Mouse (Mus musculus): ENCODE results near the gene Npm3.
A peak's percentile ranks its signal among the peaks of the same experiment; 100 is the strongest.

Gene Npm3

DNA sequence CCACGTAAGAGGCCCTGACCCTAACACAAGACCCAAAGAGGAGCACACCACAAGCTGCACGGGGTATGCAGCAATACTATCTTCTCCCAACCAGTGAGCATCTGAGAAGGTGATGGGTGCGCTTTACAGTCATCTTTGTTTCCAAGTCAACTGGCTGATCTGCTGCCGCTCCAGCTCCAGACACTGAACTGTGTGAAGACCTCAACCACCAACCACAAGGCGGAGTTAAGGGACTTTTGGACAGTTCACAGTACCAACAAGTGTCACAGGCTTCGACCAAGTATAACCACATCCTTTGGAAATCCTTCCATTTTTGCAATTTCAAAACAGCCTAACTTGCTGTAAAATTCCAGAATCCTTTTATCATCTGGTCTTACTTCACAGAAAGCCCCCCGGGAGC, 2.5 kb upstream of the Npm3 start:
- DNase-seq, result no peak

DNA sequence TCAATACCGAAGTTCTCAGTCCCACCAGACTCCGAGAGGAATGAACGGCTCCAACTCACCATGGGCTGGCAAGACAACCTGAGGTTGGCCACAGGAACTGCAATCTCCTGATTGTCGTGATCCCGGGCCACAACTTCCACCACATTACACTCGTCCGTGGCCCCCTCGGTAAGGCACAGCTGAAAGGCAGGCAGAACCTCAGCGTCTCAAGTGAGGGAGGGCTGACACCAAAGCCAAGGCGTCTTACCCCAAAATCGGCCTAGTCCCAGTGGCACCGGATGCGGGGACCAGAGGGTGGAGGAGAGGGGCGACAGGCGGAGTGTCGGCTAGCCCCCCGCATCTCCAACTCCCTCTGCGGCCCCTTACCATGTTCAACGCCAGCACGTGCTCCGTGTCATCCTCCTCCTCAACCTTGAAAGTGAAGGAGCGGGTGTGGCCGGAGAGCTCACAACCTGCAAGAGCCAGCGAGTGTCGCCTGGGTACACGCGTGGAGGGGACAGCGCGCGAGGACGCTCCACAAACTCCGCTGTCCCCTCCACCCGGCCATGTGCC, 624 bp downstream of the Npm3 start:
- no peak for DNase-seq

DNA sequence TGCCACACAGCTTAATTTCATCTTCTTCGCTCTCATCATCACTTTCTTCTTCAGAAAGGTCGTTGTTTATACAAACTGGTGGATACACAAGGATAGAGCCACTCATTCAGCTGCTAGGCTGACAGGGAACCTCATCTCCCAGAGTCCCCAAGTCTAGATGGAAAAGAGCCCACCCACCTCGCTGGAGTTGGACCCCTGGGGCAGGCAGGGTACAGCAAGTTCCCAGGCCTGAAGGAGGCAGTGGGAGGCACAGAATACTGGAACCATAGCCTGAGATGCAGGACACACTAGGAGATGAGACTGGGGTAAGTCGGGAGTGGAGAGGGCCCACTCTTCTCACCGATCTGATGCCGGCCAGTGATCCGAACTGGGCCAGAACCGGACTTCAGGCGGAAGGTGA, 1.2 kb downstream of the Npm3 start:
- DNase-seq, result no peak

DNA sequence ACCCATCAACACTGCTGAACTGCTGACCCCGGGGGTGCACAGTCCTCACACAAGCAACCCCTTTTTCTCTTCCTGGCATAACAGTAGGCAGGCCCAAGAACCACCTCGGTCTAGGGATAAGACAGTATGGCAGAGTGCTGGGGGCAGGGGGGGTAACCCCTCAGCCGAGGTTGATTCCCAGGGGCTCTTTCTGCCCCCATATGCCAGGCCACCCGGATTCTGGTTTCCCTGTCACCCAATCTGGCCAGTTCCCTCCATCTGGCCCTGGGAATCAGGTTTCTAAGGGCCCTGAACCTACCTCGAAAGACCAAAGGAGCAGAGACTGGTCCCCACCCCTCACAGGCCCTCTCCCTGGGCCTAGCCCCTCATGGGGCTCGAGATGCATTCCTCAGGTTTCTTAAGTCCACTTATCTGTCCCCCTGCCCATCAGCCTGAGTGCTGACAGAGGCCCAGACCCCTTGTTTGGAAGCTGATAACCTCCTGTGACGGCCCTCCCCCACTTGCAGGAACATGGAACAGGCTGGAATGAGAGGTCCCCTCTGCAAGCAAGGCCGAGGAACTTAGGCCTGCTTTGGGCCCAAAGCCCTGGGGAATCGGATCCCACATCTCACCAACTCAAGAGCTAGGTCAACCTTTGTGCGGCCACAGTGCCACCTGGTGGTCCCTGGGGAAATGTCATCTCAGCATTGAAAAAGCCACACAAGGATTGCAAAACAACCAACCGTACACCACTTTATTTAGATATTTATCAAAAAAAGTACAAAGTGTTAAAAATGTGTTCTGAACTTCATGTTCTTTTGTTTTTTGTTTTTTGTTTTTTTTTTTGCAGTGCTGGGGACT, 2.1 kb downstream of the Npm3 start:
- peak; percentile 92 for DNase-seq

DNA sequence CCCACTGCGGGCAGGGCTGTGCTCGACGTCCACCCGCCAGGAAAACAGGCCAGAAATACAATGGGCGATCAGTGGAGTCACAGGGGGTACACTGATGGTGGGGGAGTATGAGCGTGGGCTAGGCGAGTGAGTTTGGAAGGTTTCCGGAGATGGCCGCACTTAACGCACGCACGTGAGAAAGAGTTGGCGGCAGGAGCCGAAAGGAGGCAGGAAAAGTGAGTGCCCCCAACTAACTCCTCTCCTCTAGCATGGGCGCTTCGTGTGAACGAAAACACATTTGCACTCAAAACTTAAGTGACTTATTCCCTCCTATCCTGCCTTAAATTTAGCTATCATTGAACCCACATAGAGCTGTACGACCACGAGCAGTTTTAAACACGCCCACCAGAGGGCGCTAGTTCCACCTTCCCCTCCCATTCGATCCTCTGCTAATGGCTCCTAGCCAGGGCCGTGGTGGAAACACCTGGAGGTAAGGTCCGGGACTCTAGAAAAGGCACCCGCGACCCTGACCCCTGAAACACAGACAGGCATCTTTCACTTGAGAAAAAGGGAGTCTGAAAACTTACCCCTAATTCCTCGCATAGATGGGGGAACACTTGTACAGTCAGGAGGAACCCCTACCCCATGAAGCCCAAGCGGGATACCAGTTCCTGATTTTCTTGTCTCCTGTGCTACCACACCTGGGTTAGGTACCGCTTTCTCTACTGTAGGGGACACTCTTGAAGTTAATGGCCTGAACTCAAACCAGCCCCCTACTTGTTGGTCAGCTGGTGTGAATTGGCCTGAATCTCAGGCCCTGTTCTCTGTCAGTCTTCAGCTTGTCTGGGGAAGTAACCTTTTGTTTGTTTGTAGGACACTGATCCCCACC, 3.0 kb downstream of the Npm3 start:
- DNase-seq, result peak; percentile 88

DNA sequence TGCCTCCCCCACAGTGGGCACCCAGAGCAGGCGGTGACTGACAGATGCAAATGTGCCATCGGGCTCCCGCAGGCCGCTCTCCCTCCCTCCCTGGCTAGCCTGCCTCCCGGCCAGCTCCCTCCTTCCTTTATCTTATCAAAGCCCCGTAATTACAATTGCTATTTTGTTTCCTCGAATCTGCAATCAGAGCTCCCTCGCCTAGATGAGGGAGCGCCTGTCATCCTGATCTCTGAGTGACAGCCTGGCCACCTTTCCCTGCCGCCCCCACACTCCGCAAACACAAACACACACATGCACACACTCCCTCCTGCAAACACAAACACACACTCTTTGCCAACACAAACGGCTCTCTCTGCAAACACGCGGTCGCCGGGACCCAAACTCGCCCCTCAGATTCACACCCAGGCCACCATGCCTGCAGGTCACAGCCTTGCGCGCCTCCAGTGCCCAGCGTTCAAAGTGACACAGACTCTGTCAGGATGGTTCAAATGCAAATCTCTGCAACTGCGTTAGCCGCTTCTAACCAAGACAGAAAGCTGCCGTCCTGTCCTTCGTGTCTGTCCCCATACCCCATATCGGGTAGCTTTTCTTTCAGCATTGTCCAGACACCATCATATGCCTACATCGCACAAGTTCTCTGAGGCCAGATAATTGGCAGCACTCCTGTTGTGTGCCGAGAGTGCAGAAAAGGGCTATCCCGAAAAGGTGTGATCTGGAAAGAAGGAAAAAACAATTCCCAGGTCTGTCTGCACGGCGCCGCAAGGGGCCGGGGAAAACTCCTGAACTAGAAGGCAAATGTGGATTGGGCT, 3.8 kb downstream of the Npm3 start:
- no peak for DNase-seq

DNA sequence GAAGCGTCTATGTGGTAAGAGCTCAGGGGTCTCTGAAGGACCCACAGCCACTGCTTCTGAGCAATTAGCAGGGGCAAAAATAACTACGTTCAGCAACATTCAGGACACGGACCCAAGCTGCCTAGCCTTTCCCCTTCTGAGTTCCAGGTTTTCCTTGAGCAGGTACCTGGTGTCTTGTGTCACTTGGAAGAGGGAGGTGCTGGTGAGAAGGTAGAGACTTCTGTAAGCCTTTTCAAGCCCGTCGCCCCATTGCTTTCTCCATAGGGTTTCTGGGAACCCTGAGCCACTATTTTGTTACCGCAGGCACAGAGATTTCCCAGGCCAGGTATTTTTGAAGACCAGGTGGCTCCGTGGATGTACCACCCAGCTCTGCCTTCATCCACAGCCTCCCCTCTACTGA, 5.8 kb downstream of the Npm3 start:
- no peak for DNase-seq

DNA sequence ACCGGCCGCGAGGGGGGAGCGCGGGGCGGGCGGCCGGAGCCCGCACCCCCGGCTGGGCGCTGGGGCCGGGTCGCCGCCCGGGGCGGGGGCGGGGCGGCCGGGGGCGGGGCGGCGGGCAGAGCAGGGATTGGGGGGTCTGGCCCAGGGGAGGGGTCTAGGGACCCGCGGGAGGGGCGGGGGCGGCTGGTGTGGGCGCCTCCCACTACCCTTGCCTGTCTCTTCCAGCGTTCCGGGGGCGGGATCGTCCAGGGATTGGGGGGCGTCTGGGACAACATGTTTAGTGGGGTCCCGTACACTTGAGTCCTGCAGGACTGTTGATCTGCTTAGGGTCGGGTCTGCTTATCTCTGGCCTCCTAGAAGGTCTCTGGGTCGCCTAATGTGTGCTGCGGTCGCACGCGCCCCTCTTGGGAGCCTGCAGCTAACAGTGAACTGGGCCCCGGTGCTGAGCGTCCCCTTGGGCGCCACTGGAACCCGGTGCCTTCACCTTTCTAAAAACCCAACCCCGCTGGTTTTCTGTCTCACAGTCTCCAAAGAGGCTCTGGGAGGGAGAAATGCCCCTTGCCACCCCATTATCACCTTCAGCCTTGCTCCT, 6.3 kb downstream of the Npm3 start:
- no peak for DNase-seq

DNA sequence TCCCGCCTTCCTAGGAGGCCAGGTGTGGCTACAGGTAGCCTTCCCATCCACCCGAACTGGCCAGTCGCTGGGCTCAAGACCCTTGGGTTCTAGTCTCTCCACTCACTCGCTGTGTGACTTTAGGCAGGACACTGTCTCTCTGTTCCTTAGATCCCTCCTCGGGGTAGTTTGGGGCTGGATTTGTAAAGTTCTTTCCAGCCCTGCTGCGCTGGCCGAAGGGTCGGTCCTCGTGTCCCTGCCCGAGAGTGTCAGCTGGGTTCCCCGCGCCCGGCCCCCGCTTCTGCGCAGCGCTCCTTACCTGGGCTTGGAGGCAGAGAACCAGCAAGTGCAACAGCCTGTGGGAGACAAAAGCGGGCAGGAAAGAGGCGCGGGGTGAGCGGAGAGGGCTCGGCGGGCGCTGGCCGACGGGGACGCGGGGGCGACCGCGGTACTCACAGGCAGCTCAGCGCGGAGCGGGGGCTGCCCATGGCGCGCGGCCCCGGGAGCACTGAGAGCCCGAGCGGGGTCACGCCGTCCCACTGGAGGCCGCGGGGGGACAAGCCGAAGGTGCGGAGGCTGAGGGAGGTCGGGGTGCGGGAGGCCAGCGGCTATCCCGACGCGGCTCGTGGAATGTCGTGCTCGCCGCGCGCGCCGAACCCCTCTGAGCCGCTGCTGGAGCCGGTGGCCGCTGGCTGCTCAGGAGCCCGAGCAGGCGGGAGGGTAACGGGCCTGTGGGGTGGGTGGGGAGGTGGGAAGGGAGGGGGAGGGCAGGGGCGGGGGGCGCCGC, 7.0 kb downstream of the Npm3 start, which contains the start of gene Fgf8:
TSS of gene Fgf8 (minus strand) at position 698 of the 766 bp plus-strand sequence.
- peak; percentile 24 for DNase-seq

DNA sequence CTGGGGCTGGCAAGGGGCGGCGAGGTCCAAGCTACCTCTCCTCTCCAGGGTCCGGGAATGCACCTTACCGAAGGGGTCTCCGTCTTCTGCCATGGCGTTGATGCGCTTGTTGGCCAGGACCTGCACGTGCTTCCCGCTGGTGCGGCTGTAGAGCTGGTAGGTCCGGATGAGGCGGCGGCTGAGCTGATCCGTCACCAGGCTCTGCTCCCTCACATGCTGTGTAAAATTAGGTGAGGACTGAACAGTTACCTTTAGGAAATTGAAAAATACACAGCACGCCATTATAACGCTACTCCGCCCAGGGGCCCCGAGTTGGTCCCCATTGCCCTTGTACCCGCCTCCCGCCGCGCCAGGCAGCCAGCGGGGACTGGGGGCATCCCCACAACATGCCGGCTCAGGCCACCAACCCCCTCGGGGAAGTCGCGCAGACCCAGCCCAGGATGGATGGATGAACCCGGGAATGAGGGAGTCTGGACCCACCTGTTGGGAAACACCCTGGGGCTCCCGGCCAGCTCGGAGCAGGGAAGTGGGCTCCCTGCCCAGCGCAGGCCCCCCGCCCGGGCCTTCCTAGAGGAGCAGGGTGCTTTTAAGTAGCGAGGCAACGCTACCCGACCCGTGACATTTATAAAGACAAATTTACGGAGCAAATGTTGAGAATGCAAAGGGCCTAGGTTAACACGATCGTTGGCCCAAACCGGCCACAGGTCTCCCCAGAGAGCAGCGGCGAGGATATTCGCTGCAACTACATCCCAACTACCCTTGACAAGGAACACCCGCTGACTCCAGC, 7.8 kb downstream of the Npm3 start:
- DNase-seq, result no peak

DNA sequence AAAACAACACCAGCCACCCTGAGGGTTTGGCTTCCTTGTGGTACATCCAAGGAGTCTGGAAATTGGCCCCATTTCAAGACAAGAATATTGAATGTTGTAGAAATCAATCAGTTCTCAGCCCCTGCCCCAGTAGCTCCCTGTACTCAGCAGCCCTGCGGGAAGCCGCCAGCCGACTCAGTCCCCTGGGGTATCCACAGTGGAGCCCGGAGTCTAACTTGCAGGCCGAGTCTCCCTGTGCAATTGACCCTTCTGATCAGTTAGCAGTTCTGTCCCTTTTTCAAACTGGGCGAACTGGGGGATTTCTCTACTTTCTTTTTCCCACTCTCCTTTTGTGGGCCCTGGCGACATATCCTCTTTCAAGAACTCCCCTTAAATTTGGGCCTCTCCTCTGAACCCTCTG, 8.6 kb downstream of the Npm3 start:
- no peak for DNase-seq

DNA sequence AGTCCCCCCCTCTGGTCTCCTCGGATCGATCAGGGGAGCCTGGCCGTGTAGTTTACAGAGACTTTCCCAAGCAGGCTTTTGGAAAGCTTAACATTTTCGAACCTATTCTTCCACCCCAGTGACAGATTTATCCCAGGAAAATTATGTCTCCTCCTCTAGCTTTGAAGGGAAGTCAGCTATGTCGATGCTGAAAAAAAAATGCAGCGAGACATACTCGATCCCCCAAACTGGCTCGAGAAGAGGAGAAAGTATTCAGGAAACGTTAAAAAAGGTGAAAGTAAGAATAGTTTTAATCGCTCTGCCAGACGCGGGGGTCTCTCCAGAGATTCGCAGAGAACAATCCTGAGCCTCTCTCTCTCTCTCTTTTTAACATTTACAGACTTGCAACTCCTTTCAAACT, 9.2 kb downstream of the Npm3 start:
- no peak for DNase-seq

DNA sequence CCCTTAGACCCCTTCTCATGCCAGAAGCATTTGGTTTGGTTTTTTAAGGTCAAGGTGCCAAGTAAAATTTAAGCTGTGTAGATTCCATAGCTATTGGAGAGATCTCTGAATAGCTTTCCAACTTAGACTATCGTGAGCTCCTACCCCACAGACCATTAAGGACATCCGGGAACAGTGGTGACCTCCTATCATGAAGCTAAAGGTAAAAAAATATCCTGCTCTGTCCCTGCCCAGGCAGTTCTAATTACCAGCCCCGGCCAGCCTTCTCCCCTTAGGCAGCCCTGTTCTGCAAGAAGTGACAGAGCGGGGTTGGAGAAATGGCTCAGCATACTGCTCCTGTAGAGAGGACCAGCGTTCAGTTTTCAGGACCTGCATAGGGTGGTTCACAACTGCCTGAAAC, 10.9 kb downstream of the Npm3 start:
- DNase-seq, result no peak

DNA sequence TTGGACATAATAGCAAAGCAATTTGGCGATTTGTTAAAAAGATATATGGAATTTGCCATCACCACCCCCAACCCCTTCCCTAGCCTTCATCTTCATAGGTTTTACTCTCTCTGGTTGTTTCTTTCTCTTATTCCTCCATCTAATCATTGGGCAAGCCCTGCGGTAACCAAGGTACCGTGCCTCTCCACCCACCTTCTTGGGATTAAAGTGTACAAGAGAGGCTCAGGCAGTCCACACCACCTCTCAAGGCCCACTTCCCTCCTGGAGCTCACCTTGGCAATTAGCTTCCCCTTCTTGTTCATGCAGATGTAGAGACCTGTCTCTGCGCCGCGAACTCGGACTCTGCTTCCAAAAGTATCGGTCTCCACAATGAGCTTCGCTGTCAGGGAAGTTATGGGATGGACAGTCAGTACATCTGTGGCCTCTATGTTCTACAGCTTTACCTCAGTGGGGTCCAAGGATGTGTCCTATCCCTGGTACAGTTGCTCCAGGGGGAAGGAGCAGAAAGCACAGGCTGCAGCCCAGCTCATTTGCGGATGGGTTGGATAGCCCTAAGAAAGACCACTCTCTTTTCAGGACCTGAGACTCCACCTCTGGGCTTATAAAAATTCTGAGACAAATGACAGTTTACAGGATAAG, 11.4 kb downstream of the Npm3 start:
- no peak for DNase-seq

DNA sequence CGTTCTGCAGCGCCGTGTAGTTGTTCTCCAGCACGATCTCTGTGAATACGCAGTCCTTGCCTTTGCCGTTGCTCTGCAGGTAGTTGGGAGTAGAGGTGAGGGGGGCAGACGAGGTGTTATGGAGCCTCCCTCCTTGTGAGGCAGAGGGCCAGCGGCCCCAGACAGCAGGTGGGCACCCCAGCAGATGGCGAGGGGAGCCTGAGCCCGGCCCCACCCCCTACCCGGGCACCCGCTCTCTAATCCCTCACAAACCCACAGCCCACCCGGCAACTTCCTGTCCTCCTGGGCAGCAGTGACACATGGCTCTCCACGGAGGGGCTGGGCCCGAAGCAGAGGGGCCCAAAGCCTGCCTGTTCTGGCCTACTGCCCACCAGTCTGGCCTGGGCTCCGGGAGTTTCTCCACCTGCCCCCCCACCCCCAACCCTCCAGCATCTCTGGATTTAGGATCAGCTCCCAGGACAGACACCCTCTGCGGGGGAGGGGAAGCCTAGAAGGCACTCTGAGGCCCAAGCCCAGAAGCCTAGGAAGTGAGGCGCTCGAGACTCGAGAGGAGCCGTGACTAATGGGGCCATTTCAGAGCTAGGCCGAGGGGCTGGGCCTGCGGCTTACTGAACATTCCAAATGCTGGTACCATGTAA, 12.1 kb downstream of the Npm3 start:
- DNase-seq, result no peak

DNA sequence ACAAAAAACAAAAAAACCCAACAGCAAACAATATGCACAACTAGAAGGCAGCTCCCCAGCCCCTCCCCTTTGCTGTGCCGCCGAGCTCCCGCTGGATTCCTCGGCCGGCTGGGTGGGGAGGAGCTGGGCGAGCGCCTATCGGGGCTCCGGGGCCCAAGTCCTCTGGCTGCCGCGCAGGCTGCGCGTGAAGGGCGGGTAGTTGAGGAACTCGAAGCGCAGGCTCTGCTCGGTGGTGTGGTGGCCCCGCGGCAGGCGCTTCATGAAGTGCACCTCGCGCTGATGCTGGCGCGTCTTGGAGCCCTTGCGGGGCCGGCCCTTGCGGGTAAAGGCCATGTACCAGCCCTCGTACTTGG, 12.6 kb downstream of the Npm3 start:
- DNase-seq, result peak; percentile 78

DNA sequence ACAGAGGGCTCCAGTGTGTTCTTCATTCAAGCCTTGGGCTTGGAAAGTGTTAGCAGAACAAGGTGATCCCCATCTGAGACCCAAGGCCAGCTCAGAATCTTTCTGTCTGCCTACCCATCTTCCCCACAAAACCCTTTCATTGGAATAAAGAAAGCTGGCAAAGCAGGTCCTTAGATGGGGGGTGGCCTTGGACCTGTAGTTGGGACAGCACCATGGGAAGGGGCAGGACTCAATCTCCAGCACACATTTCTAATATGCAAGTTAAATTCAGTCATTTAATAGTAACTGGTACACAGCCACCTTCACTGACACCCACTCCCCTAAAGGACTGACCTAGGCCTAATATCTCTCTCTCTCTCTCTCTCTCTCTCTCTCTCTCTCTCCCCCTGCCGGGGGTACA, 13.2 kb downstream of the Npm3 start:
- no peak for DNase-seq

DNA sequence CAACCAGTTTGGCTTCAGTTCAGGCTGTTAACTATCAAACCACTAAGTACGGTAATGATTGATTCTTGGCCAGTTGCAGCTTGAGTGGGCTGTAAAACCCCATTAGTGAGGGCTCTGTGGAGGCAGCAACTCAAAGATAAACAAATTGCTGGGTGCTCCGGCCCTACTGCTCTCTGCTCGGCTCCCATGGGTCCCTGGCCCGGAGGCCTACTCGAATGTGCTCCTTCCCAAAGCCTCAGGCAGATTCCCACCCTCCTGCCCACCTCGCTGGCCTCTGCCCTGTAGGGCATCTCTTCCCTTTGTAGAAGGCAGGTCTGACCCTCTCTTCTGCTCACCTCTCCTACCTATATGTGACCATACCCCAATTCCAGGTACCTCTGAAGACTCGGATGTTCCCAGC, 14.6 kb downstream of the Npm3 start:
- no peak for DNase-seq

DNA sequence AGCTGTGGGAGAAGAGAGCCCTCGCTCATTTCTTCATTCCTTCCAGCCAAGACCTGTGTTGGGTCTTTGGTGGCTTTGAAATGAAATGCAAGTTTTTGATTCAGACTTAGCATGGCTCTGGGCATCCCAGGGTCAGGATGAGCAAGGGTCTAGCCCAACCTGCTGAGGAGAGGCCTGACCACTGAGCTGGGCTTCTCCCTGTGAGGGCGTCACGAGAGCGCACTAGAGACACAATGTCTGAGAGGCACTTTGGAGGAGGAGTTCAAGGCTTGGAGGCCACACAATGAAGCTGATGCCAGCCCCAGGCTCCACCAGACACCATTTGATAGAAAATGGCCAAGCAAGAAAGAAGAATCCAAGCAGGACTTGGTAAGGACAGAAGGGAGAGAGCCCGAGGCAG, 15.2 kb downstream of the Npm3 start:
- no peak for DNase-seq

DNA sequence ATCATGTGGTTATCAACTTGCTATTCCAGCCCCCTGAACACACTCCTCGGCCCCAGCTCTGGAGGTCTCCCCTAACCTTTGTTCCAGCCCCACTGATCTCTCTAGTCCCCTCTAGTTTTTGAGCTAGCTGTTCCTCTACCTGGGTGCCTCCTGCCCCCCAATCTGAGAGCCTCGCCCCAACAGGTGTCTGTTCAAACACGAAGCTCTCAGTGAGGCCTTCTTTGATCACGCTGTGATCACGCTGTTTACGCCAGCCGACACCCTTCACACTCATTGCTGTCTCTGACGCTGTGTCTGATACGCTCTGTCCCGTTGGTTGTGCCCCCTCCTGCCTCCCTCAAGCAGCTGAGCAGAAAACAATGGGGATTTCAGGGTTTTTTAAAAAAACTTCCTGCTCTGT, 15.8 kb downstream of the Npm3 start:
- DNase-seq, result no peak

Measured in kidney, postnatal 10 days (tissue).